Mouse (Mus musculus): ENCODE measurements around the gene Spire2. TPM values are rescaled to one million over a fixed set of nuclear protein-coding genes. Genes with fewer than 3 reads are reported as not detected.
A peak's percentile ranks its signal among the peaks of the same experiment; 100 is the strongest.
"Not testable (repeated sequence)": the region's sequence is repeated elsewhere in the genome, so short reads cannot be mapped to it uniquely, and the experiment has no call there.

Spire2 gene
- polyA plus RNA-seq, 1 experiment from 2014 or later = 5.0 TPM

- no peak overlapping the region for H3K9ac ChIP-seq
- H3K27ac ChIP-seq = no peak overlapping the region
- H3K4me3 ChIP-seq (replicated peaks) = peak overlapping the region; percentile 38
- peaks cover 72% of the 10 kb centered on the region for H3K27me3 ChIP-seq
- peaks cover 29% of the 10 kb centered on the region for H3K4me1 ChIP-seq
- WGBS = 6% methylated on average over 16 of the region's 16 CpGs
- H3K9me3 ChIP-seq (replicated peaks) = no peaks in the 10 kb centered on the region
- no peak for ATAC-seq (replicated peaks; ENCODE audit: low FRiP score)
- H3K36me3 ChIP-seq = no peaks in the 10 kb centered on the region
- H3K4me2 ChIP-seq = peak overlapping the region; percentile 59
Measured at GRCm38 (mm10) chr8:123411781-123412327, 79.3 kb downstream of the Spire2 start.

DNA sequence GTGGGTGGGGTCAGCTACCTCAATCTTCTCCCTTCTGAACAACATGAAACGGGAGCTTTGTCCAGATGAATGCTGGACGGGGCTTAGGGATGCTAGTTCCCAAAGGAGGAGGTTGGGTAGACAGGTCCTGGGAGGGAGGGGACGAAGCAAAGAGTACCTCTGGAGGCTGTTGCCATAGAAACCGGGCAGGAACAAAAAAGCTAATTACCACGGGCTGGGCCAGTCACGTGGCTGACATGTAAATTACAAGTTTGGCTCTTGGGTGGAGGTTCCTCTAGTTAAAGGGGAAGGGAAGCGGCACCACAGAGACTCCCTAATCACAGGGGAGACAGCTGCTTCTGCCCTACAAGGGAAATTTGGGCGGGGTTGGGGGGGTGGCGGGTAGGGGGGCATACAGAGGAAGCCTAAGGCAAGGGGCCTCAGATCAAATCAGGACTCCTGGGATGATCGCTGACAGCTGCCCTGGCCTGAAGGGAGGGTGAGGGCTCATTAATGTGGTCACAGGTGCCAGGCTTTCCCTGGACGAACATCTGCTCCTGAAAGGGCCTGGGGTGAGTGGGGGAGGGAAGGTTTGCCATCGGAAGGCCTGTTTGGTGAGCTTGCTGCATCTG, 80.2 kb downstream of the Spire2 start:
- Histone ChIP-seq H3K4me1 (peaks cover 29% of the 10 kb centered on the region), H3K27me3 (peaks cover 64% of the 10 kb centered on the region), H3K9me3 (replicated peaks) (no peaks in the 10 kb centered on the region), H3K4me3 (replicated peaks) (no peak overlapping the region), H3K4me2 (no peak overlapping the region), H3K9ac (no peak overlapping the region), H3K36me3 (no peaks in the 10 kb centered on the region), H3K27ac (no peak overlapping the region)
- ATAC-seq (replicated peaks; ENCODE audit: low FRiP score) = no peak
- WGBS = 2% methylated on average over 12 of the region's 12 CpGs

- 9% methylated on average over 9 of the region's 9 CpGs for WGBS
- Histone ChIP-seq H3K4me1 (peaks cover 26% of the 10 kb centered on the region), H3K9me3 (replicated peaks) (no peaks in the 10 kb centered on the region), H3K36me3 (no peaks in the 10 kb centered on the region), H3K9ac (no peak overlapping the region), H3K4me2 (no peak overlapping the region), H3K27ac (no peak overlapping the region), H3K27me3 (peaks cover 51% of the 10 kb centered on the region), H3K4me3 (replicated peaks) (no peak overlapping the region)
- ATAC-seq (replicated peaks; ENCODE audit: low FRiP score) = no peak
Measured at GRCm38 (mm10) chr8:123414255-123414654, 81.7 kb downstream of the Spire2 start.

DNA sequence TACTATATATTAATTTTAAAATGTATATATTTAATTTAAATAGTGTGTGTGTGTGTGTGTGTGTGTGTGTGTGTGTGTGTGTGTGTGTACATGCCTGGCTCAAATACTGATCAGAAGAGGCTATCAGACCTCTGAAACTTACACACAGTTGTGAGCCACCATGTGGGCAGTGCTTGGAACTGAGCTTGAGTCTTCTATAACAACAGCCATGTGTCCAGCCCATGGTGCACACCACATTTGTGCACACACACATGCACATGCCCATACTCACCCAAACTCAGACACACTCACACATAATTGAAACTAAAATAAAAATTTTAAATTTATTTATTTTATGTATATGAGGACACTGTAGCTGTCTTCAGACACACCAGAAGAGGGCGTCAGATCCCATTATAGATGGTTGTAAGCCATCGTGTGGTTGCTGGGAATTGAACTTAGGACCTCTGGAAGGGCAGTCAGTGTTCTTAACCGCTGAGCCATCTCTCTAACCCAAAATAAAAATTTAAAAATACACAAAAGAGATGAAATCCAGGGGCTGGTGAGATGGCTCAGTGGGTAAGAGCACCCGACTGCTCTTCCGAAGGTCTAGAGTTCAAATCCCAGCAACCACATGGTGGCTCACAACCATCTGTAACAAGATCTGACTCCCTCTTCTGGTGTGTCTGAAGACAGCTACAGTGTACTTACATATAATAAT, 82.6 kb downstream of the Spire2 start:
- 82% methylated on average over 5 of the region's 5 CpGs for WGBS
- peaks cover 19% of the 10 kb centered on the region for H3K4me1 ChIP-seq
- not testable (repeated sequence) for H3K4me3 ChIP-seq (replicated peaks); H3K36me3 ChIP-seq; H3K9me3 ChIP-seq (replicated peaks); H3K4me2 ChIP-seq; ATAC-seq (replicated peaks; ENCODE audit: low FRiP score); H3K27ac ChIP-seq; H3K9ac ChIP-seq
- peaks cover 42% of the 10 kb centered on the region for H3K27me3 ChIP-seq

DNA sequence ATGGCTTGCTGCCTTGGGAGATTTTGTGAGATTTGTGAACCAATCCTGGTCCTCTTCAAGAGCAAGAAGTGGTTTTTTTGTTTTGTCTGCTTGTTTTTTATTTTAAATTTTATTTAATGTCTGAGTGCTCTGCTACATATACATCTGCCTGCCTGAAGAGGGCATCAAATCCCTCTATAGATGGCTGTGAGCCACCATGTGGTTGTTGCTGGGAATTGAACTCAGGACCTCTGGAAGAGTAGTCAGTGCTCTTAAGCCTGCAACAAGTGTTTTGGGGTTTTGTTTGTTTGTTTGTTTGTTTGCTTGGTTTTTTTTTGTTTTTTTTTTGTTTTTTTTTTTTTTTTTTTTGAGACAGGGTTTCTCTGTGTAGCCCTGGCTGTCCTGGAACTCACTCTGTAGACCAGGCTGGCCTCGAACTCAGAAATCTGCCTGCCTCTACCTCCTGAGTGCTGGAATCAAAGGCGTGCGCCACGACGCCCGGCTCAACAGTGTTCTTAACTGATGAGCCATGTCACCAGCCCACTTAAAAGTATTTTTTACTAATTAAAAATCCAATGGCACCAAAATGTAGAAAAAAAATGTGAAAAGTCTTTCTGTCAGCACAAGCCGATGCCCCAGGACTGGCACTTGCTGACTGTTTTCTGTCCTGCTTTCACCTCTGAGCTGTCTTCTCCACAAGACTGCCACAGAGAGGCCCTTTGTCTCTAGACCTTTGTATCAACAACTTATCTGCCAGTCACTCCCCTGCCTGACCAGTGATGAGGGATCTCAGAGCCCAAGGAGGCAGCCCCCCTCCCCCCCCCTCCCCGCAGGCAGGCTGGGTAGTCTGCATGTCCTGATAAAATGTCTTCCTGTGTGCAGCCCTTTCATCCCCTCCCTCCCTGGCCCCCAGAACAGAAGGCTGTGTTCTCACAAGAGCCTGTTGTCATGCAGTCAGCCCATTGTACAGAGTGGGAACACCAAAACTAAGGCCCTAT, 83.7 kb downstream of the Spire2 start:
- no peak overlapping the region for H3K4me2 ChIP-seq
- no peak for ATAC-seq (replicated peaks; ENCODE audit: low FRiP score)
- 84% methylated on average over 8 of the region's 8 CpGs for WGBS
- H3K36me3 ChIP-seq = no peaks in the 10 kb centered on the region
- no peak overlapping the region for H3K4me3 ChIP-seq (replicated peaks)
- no peak overlapping the region for H3K9ac ChIP-seq
- peaks cover 8% of the 10 kb centered on the region for H3K4me1 ChIP-seq
- H3K27ac ChIP-seq = no peak overlapping the region
- H3K27me3 ChIP-seq = peaks cover 31% of the 10 kb centered on the region
- H3K9me3 ChIP-seq (replicated peaks) = no peaks in the 10 kb centered on the region

- no peak overlapping the region for H3K9ac ChIP-seq
- H3K36me3 ChIP-seq = no peaks in the 10 kb centered on the region
- no peak overlapping the region for H3K4me2 ChIP-seq
- H3K27me3 ChIP-seq = peaks cover 23% of the 10 kb centered on the region
- peaks cover 1% of the 10 kb centered on the region; the same call in 1 of the 2 replicates for H3K4me1 ChIP-seq
- 79% methylated on average over 8 of the region's 8 CpGs for WGBS
- H3K27ac ChIP-seq = no peak overlapping the region
- H3K4me3 ChIP-seq (replicated peaks) = no peak overlapping the region
- H3K9me3 ChIP-seq (replicated peaks) = no peaks in the 10 kb centered on the region
- no peak for ATAC-seq (replicated peaks; ENCODE audit: low FRiP score)
Measured at GRCm38 (mm10) chr8:123416944-123417555, 84.5 kb downstream of the Spire2 start.

Other genes starting within 250 kb of the Spire2 start
- gene Rpl13, start 230.4 kb upstream of the Spire2 start, polyA plus RNA-seq (2015; fragmentation: Nextera tagmentation; extraction: Ambion mirVana) = 1,386 and 1,404 TPM in 2 replicates
- gene Cpne7, start 215.3 kb upstream of the Spire2 start, polyA plus RNA-seq (2015; fragmentation: Nextera tagmentation; extraction: Ambion mirVana) = 0.63 and 1.0 TPM in 2 replicates
- 9.5 and 12.7 TPM in 2 replicates for gene Sult5a1, start 174.4 kb upstream of the Spire2 start, polyA plus RNA-seq (2015; fragmentation: Nextera tagmentation; extraction: Ambion mirVana)
- gene Dpep1, start 146.5 kb upstream of the Spire2 start, polyA plus RNA-seq (2015; fragmentation: Nextera tagmentation; extraction: Ambion mirVana) = 4.4 and 5.5 TPM in 2 replicates
- gene Chmp1a, start 120.0 kb upstream of the Spire2 start, polyA plus RNA-seq (2015; fragmentation: Nextera tagmentation; extraction: Ambion mirVana) = 118 and 126 TPM in 2 replicates
- 4.2 and 5.5 TPM in 2 replicates for gene Spata33, start 119.9 kb upstream of the Spire2 start, polyA plus RNA-seq (2015; fragmentation: Nextera tagmentation; extraction: Ambion mirVana)
- gene Cdk10, start 107.9 kb upstream of the Spire2 start, polyA plus RNA-seq (2015; fragmentation: Nextera tagmentation; extraction: Ambion mirVana) = 33.7 and 34.7 TPM in 2 replicates
- gene Spata2l, start 96.5 kb upstream of the Spire2 start, polyA plus RNA-seq (2015; fragmentation: Nextera tagmentation; extraction: Ambion mirVana) = 5.3 and 5.7 TPM in 2 replicates
- 21.2 and 22.7 TPM in 2 replicates for gene Zfp276, start 78.5 kb upstream of the Spire2 start, polyA plus RNA-seq (2015; fragmentation: Nextera tagmentation; extraction: Ambion mirVana)
- 22.2 and 25.0 TPM in 2 replicates for gene Vps9d1, start 78.4 kb upstream of the Spire2 start, polyA plus RNA-seq (2015; fragmentation: Nextera tagmentation; extraction: Ambion mirVana)
- 38.2 and 45.2 TPM in 2 replicates for gene Fanca, start 14.1 kb upstream of the Spire2 start, polyA plus RNA-seq (2015; fragmentation: Nextera tagmentation; extraction: Ambion mirVana)
- gene Tcf25, start 41.0 kb downstream of the Spire2 start, polyA plus RNA-seq (2015; fragmentation: Nextera tagmentation; extraction: Ambion mirVana) = 157 and 175 TPM in 2 replicates
- not detected in 2 replicates for gene Mc1r, start 74.4 kb downstream of the Spire2 start, polyA plus RNA-seq (2015; fragmentation: Nextera tagmentation; extraction: Ambion mirVana)
- 8.0 and 22.0 TPM in 2 replicates for gene Tubb3, start 78.7 kb downstream of the Spire2 start, polyA plus RNA-seq (2015; fragmentation: Nextera tagmentation; extraction: Ambion mirVana)
- 34.4 and 39.8 TPM in 2 replicates for gene Def8, start 90.8 kb downstream of the Spire2 start, polyA plus RNA-seq (2015; fragmentation: Nextera tagmentation; extraction: Ambion mirVana)
- gene Afg3l1, start 145.2 kb downstream of the Spire2 start, polyA plus RNA-seq (2015; fragmentation: Nextera tagmentation; extraction: Ambion mirVana) = 54.3 and 66.8 TPM in 2 replicates
- 4.1 and 4.2 TPM in 2 replicates for gene Dbndd1, start 182.8 kb downstream of the Spire2 start, polyA plus RNA-seq (2015; fragmentation: Nextera tagmentation; extraction: Ambion mirVana)
- 34.4 and 35.8 TPM in 2 replicates for gene Gas8, start 186.1 kb downstream of the Spire2 start, polyA plus RNA-seq (2015; fragmentation: Nextera tagmentation; extraction: Ambion mirVana)